Mouse (Mus musculus) stomach, embryonic 16.5 days (tissue): ENCODE data around the gene Cacna1h. TPM values are rescaled to one million over a fixed set of nuclear protein-coding genes. Genes with fewer than 3 reads are reported as not detected.
A peak's percentile ranks its signal among the peaks of the same experiment; 100 is the strongest.

ENCODE experiments used
- ATAC-seq: fragments of 200-750 bp; cut with Nextera tagmentation; 2 replicates; pipeline ENCODE4 v1.8.0; 2017; ENCODE audit warnings: moderate number of reproducible peaks, moderate TSS enrichment; ENCODE audit not compliant: insufficient read depth, low FRiP score
- H3K27ac ChIP-seq: fragments of 300-500 bp; sonication (generic); 2 replicates; pipeline ENCODE4 v1.5.1; 2014; ENCODE audit warnings: low read length
- H3K27me3 ChIP-seq: fragments of 300-500 bp; sonication (generic); 2 replicates; pipeline ENCODE4 v1.6.1; 2014; ENCODE audit warnings: low read length, control low read depth, mixed read lengths; ENCODE audit not compliant: control insufficient read depth, insufficient read depth
- H3K36me3 ChIP-seq: fragments of 300-500 bp; sonication (generic); 2 replicates; pipeline ENCODE4 v1.6.1; 2014; ENCODE audit warnings: low read length; ENCODE audit not compliant: control insufficient read depth, insufficient read depth
- H3K4me1 ChIP-seq: fragments of 300-500 bp; sonication (generic); 2 replicates; pipeline ENCODE4 v1.6.1; 2014; ENCODE audit warnings: low read length, control low read depth, mixed read lengths; ENCODE audit not compliant: control insufficient read depth, insufficient read depth
- H3K4me2 ChIP-seq: fragments of 300-500 bp; sonication (generic); 2 replicates; pipeline ENCODE4 v1.6.1; 2014; ENCODE audit warnings: low read depth, low read length, mixed read lengths
- H3K4me3 ChIP-seq: fragments of 300-500 bp; sonication (generic); replicated peaks from 2 replicates; pipeline ENCODE4 v1.5.1; 2014; ENCODE audit warnings: mild to moderate bottlenecking, low read length
- H3K9ac ChIP-seq: fragments of 300-500 bp; sonication (generic); 2 replicates; pipeline ENCODE4 v1.6.1; 2014; ENCODE audit warnings: low read length
- H3K9me3 ChIP-seq: fragments of 300-500 bp; sonication (generic); replicated peaks from 2 replicates; pipeline ENCODE4 v1.6.1; 2016; ENCODE audit warnings: low read length, control low read depth; ENCODE audit not compliant: control insufficient read depth
- WGBS: fragments of 180-500 bp; shearing (Covaris S2); extraction: QIAGEN DNeasy Blood & Tissue Kit; methylation state at CpG from one replicate; pipeline ENCODE4 v1.1.7; 2014; 5-methylcytosine and 5-hydroxymethylcytosine counted together
- polyA plus RNA-seq: library from polyadenylated mRNA; unstranded; fragments of >200 nt; fragmentation: Nextera tagmentation; extraction: Ambion mirVana; gene quantifications from 2 replicates; pipeline ENCODE4 v1.2.1, GENCODE M21; 2015

The Cacna1h gene
- polyA plus RNA-seq, 1 experiment from 2014 or later: 2.9 TPM

DNA sequence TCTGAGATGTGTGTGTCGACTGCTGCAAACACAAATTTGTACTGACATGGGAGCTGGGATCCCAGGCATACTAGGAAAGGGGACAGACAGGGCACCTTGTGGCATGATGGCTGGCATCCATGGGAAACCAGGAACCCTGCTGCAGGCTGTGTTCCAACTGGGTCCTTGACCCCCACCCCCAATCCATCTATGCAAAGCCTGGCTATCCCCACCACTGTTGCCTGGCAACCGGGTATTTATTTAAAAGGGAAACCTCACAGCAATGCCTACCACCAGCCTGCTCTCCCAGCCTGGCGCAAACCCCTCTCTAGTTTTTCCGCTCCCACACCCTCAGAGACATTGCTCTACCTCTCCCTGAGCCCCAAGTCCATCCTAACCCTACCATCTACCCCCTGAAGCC, 26.2 kb downstream of the Cacna1h start:
- no peak overlapping the region; the same call in 1 of the 2 replicates for H3K9ac ChIP-seq
- H3K9me3 ChIP-seq: no peaks in the 10 kb centered on the region
- 64% methylated on average over 4 of the region's 4 CpGs for WGBS
- no peaks in the 10 kb centered on the region for H3K36me3 ChIP-seq
- peaks cover 34% of the 10 kb centered on the region for H3K4me1 ChIP-seq
- H3K27me3 ChIP-seq: no peaks in the 10 kb centered on the region
- no peak overlapping the region for H3K4me3 ChIP-seq
- no peak overlapping the region for H3K27ac ChIP-seq
- no peak overlapping the region for H3K4me2 ChIP-seq
- ATAC-seq: no peak

GRCm38 (mm10) chr17:25406011-25406441, 27.6 kb downstream of the Cacna1h start:
- H3K4me1 ChIP-seq: peaks cover 29% of the 10 kb centered on the region
- H3K36me3 ChIP-seq: no peaks in the 10 kb centered on the region
- no peaks in the 10 kb centered on the region for H3K27me3 ChIP-seq
- peak overlapping the region; percentile 79 for H3K27ac ChIP-seq
- H3K9ac ChIP-seq: no peak overlapping the region
- whole genome bisulfite sequencing: 28% methylated on average over 6 of the region's 6 CpGs
- no peak overlapping the region for H3K4me2 ChIP-seq
- no peak for ATAC-seq
- H3K9me3 ChIP-seq: no peaks in the 10 kb centered on the region
- no peak overlapping the region for H3K4me3 ChIP-seq

GRCm38 (mm10) chr17:25405224-25405895, 28.2 kb downstream of the Cacna1h start:
- Histone ChIP-seq H3K9ac (0 out of 2 replicates have a peak overlapping the region, but pooled peaks have one; percentile 28), H3K4me1 (peaks cover 28% of the 10 kb centered on the region), H3K4me2 (no peak overlapping the region), H3K27ac (peak overlapping the region; percentile 79), H3K36me3 (no peaks in the 10 kb centered on the region), H3K27me3 (no peaks in the 10 kb centered on the region), H3K4me3 (no peak overlapping the region), H3K9me3 (no peaks in the 10 kb centered on the region)
- ATAC-seq: peak; percentile 86
- 9% methylated on average over 10 of the region's 10 CpGs for WGBS

GRCm38 (mm10) chr17:25404190-25404589, 29.4 kb downstream of the Cacna1h start:
- H3K9me3 ChIP-seq: no peaks in the 10 kb centered on the region
- no peak overlapping the region for H3K4me3 ChIP-seq
- WGBS: 58% methylated on average over 3 of the region's 3 CpGs
- no peak overlapping the region for H3K4me2 ChIP-seq
- H3K27ac ChIP-seq: no peak overlapping the region
- peaks cover 22% of the 10 kb centered on the region for H3K4me1 ChIP-seq
- H3K9ac ChIP-seq: no peak overlapping the region
- ATAC-seq: no peak
- no peaks in the 10 kb centered on the region for H3K27me3 ChIP-seq
- H3K36me3 ChIP-seq: no peaks in the 10 kb centered on the region

- H3K4me1 ChIP-seq: peaks cover 22% of the 10 kb centered on the region
- no peak overlapping the region for H3K4me2 ChIP-seq
- H3K9me3 ChIP-seq: no peaks in the 10 kb centered on the region
- 86% methylated on average over 13 of the region's 13 CpGs for WGBS
- H3K27ac ChIP-seq: no peak overlapping the region
- no peak overlapping the region for H3K4me3 ChIP-seq
- H3K27me3 ChIP-seq: no peaks in the 10 kb centered on the region
- no peak overlapping the region for H3K9ac ChIP-seq
- no peak for ATAC-seq
- H3K36me3 ChIP-seq: no peaks in the 10 kb centered on the region
Measured at GRCm38 (mm10) chr17:25402224-25402623, 31.4 kb downstream of the Cacna1h start.

GRCm38 (mm10) chr17:25401491-25401890, 32.1 kb downstream of the Cacna1h start:
- no peak overlapping the region for H3K9ac ChIP-seq
- WGBS: 51% methylated on average over 4 of the region's 4 CpGs
- H3K4me1 ChIP-seq: peaks cover 20% of the 10 kb centered on the region

GRCm38 (mm10) chr17:25400443-25400842, 33.1 kb downstream of the Cacna1h start:
- WGBS: 5% methylated on average over 7 of the region's 7 CpGs
- no peak for ATAC-seq

More at GRCm38 (mm10) chr17:25401491-25401890, 32.1 kb downstream of the Cacna1h start:
- no peaks in the 10 kb centered on the region for H3K36me3 ChIP-seq
- no peak overlapping the region for H3K4me3 ChIP-seq
- no peak overlapping the region for H3K27ac ChIP-seq
- no peak for ATAC-seq
- no peak overlapping the region for H3K4me2 ChIP-seq
- H3K27me3 ChIP-seq: no peaks in the 10 kb centered on the region
- H3K9me3 ChIP-seq: no peaks in the 10 kb centered on the region

GRCm38 (mm10) chr17:25398520-25398838, 35.1 kb downstream of the Cacna1h start:
- no peaks in the 10 kb centered on the region for H3K27me3 ChIP-seq
- 66% methylated on average over 13 of the region's 13 CpGs for WGBS
- H3K4me2 ChIP-seq: no peak overlapping the region
- H3K36me3 ChIP-seq: no peaks in the 10 kb centered on the region
- no peaks in the 10 kb centered on the region for H3K9me3 ChIP-seq
- H3K9ac ChIP-seq: no peak overlapping the region
- no peaks in the 10 kb centered on the region for H3K4me1 ChIP-seq
- H3K27ac ChIP-seq: no peak overlapping the region
- no peak for ATAC-seq
- no peak overlapping the region for H3K4me3 ChIP-seq

More at GRCm38 (mm10) chr17:25400443-25400842, 33.1 kb downstream of the Cacna1h start:
- H3K4me3 ChIP-seq: no peak overlapping the region
- H3K4me2 ChIP-seq: no peak overlapping the region
- no peak overlapping the region for H3K27ac ChIP-seq
- peaks cover 9% of the 10 kb centered on the region for H3K4me1 ChIP-seq
- no peaks in the 10 kb centered on the region for H3K9me3 ChIP-seq
- H3K27me3 ChIP-seq: no peaks in the 10 kb centered on the region
- no peak overlapping the region for H3K9ac ChIP-seq
- H3K36me3 ChIP-seq: no peaks in the 10 kb centered on the region

- H3K27ac ChIP-seq: no peak overlapping the region
- no peaks in the 10 kb centered on the region for H3K36me3 ChIP-seq
- no peaks in the 10 kb centered on the region for H3K9me3 ChIP-seq
- 38% methylated on average over 14 of the region's 14 CpGs for WGBS
- H3K9ac ChIP-seq: no peak overlapping the region
- no peaks in the 10 kb centered on the region for H3K27me3 ChIP-seq
- ATAC-seq: no peak; the same call in 1 of the 2 replicates
- H3K4me2 ChIP-seq: no peak overlapping the region
- H3K4me3 ChIP-seq: no peak overlapping the region
- no peaks in the 10 kb centered on the region for H3K4me1 ChIP-seq
Measured at GRCm38 (mm10) chr17:25397804-25398519, 35.6 kb downstream of the Cacna1h start.
